Mouse (Mus musculus) forebrain, embryonic 15.5 days (tissue): ENCODE measurements around the gene Smyd3. TPM values are rescaled to one million over a fixed set of nuclear protein-coding genes. Genes with fewer than 3 reads are reported as not detected.

Experiments used
- ATAC-seq: fragments of 200-750 bp; cut with Nextera tagmentation; replicated peaks from 2 replicates; pipeline ENCODE4 v1.8.0; 2017; ENCODE audit warnings: mild to moderate bottlenecking, moderate TSS enrichment, moderate library complexity
- H3K27ac ChIP-seq: fragments of 300-500 bp; sonication (generic); replicated peaks from 2 replicates; pipeline ENCODE4 v1.5.1; 2015; ENCODE audit warnings: mild to moderate bottlenecking, inconsistent platforms
- H3K27me3 ChIP-seq: fragments of 300-500 bp; sonication (generic); 2 replicates; pipeline ENCODE4 v1.6.1; 2015; ENCODE audit warnings: inconsistent platforms
- H3K36me3 ChIP-seq: fragments of 300-500 bp; sonication (generic); 2 replicates; pipeline ENCODE4 v1.6.1; 2015; ENCODE audit warnings: mild to moderate bottlenecking, inconsistent platforms
- H3K4me1 ChIP-seq: fragments of 300-500 bp; sonication (generic); 2 replicates; pipeline ENCODE4 v1.6.1; 2015; ENCODE audit warnings: inconsistent platforms
- H3K4me2 ChIP-seq: fragments of 300-500 bp; sonication (generic); replicated peaks from 2 replicates; pipeline ENCODE4 v1.6.1; 2015; ENCODE audit warnings: mild to moderate bottlenecking, inconsistent platforms
- H3K4me3 ChIP-seq: fragments of 300-500 bp; sonication (generic); 2 replicates; pipeline ENCODE4 v1.5.1; 2015; ENCODE audit warnings: mild to moderate bottlenecking, inconsistent platforms
- H3K9ac ChIP-seq: fragments of 300-500 bp; sonication (generic); replicated peaks from 2 replicates; pipeline ENCODE4 v1.6.1; 2015; ENCODE audit warnings: mild to moderate bottlenecking, inconsistent platforms
- H3K9me3 ChIP-seq: fragments of 300-500 bp; sonication (generic); 2 replicates; pipeline ENCODE4 v1.6.1; 2016; ENCODE audit warnings: inconsistent platforms
- WGBS: fragments of 180-500 bp; shearing (Covaris S2); methylation state at CpG from one replicate; pipeline ENCODE4 v1.1.7; 2015; ENCODE audit warnings: mixed read lengths; 5-methylcytosine and 5-hydroxymethylcytosine counted together
- polyA plus RNA-seq: library from polyadenylated mRNA; unstranded; fragments of >200 nt; fragmentation: Nextera tagmentation; extraction: Ambion mirVana; gene quantifications from 2 replicates; pipeline ENCODE4 v1.2.1, GENCODE M21; 2015

Gene Smyd3
- 23.9 and 25.8 TPM in 2 replicates for polyA plus RNA-seq

- Histone ChIP-seq H3K9ac (peak within 1 kb of the TSS; percentile 66), H3K4me3 (peak within 1 kb of the TSS; percentile 81), H3K4me1 (peaks cover 9% of the 10 kb centered on the region; the same call in 1 of the 2 replicates), H3K9me3 (no peaks in the 10 kb centered on the region), H3K4me2 (peak within 1 kb of the TSS; percentile 94), H3K27me3 (no peaks in the 10 kb centered on the region), H3K36me3 (no peaks in the 10 kb centered on the region), H3K27ac (no peak within 1 kb of the TSS; the same call in 1 of the 2 replicates)
- ATAC-seq: peak; percentile 91
- WGBS: 6% methylated on average over 39 of the region's 39 CpGs
Measured at GRCm38 (mm10) chr1:179517713-179518465, at the start of gene Smyd3. TSS of gene Smyd3 (minus strand) at chr1:179518041.

GRCm38 (mm10) chr1:179567558-179567957 is 49.7 kb upstream of the Smyd3 start:
- Histone ChIP-seq H3K4me1 (peaks cover 8% of the 10 kb centered on the region), H3K4me2 (no peak overlapping the region), H3K9me3 (no peaks in the 10 kb centered on the region), H3K36me3 (no peaks in the 10 kb centered on the region), H3K9ac (no peak overlapping the region), H3K27ac (no peak overlapping the region), H3K27me3 (no peaks in the 10 kb centered on the region), H3K4me3 (no peak overlapping the region)
- WGBS: 71% methylated on average over 7 of the region's 7 CpGs
- ATAC-seq: no peak

DNA sequence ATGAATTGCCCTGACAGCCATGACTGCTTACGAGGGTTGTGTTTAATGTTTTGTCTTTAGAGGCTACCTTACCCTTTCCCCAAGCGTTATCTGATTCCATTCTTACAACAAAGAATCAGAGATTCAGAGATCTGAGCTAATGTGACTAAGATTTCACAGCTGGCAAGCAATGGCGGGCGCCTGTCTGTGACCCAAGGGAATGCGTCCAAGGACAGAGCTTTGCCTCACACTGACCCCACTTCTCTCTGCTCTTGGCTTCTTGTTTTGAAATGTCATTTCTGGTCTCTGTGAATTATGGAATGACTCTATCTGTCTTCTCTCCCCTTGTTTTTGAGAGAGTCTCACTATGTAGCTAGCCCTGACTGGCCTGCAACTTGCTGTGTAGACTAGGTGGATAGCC is 46.1 kb upstream of the Smyd3 start:
- Histone ChIP-seq H3K4me2 (no peak overlapping the region), H3K36me3 (no peaks in the 10 kb centered on the region), H3K4me1 (peaks cover 6% of the 10 kb centered on the region), H3K27me3 (no peaks in the 10 kb centered on the region), H3K4me3 (no peak overlapping the region), H3K27ac (no peak overlapping the region), H3K9ac (no peak overlapping the region), H3K9me3 (no peaks in the 10 kb centered on the region)
- no peak for ATAC-seq
- 93% methylated on average over 5 of the region's 5 CpGs for WGBS

DNA sequence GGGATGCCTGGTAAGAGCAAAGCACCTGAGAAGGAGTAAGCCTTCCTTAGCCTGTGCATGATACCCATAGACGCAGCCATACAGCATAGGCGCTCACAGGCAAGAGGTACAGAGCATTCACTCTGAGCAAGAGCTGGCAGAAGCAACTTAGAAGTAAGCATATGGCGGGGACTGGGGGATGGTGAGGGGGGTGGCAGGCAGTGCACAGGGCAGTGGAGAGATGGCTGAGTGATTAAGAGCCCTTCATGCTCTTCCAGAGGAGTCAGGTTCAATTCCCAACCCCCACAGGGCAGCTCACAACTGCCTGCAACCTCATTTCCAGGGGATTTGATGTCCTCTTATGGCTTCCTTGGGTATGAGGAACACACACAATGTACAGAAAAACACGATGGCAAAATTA is 45.4 kb upstream of the Smyd3 start:
- H3K4me1 ChIP-seq: peaks cover 6% of the 10 kb centered on the region
- no peaks in the 10 kb centered on the region for H3K36me3 ChIP-seq
- H3K27ac ChIP-seq: no peak overlapping the region
- WGBS: 81% methylated on average over 4 of the region's 4 CpGs
- no peaks in the 10 kb centered on the region for H3K27me3 ChIP-seq
- H3K9me3 ChIP-seq: no peaks in the 10 kb centered on the region
- H3K9ac ChIP-seq: no peak overlapping the region
- no peak overlapping the region for H3K4me3 ChIP-seq
- ATAC-seq: no peak
- H3K4me2 ChIP-seq: no peak overlapping the region

DNA sequence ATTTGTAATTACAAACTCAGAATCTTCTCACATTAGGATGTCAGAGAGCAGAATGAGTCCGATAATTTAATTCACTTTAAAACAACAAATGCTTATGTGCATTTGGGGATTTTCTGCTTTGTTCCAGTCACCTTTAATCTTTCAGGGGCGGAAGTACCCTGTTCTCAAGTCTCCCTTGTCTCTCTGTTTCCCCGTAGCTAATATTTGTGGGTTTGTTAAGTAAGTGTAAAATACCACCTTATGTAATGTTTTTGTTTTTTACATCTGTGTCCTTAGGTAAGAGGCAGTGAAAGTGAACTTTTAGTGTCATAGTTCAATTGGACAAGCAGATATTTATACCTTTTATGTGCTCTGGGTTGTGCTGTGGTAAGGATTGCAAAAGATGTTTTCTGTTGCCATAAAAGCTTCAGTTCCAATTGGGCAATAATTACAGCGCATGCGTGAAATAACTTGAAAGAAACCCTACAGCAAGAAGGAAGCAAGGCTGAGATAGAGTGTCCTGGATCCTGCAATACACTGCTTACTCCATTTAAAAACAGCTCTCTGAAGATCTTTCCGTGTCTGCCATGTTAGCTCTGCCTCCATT is 43.1 kb upstream of the Smyd3 start:
- H3K27me3 ChIP-seq: no peaks in the 10 kb centered on the region
- no peaks in the 10 kb centered on the region for H3K36me3 ChIP-seq
- H3K9me3 ChIP-seq: no peaks in the 10 kb centered on the region
- no peak overlapping the region for H3K9ac ChIP-seq
- H3K4me1 ChIP-seq: no peaks in the 10 kb centered on the region
- H3K27ac ChIP-seq: no peak overlapping the region
- H3K4me2 ChIP-seq: no peak overlapping the region
- WGBS: 92% methylated on average over 6 of the region's 6 CpGs
- no peak overlapping the region for H3K4me3 ChIP-seq
- no peak for ATAC-seq

DNA sequence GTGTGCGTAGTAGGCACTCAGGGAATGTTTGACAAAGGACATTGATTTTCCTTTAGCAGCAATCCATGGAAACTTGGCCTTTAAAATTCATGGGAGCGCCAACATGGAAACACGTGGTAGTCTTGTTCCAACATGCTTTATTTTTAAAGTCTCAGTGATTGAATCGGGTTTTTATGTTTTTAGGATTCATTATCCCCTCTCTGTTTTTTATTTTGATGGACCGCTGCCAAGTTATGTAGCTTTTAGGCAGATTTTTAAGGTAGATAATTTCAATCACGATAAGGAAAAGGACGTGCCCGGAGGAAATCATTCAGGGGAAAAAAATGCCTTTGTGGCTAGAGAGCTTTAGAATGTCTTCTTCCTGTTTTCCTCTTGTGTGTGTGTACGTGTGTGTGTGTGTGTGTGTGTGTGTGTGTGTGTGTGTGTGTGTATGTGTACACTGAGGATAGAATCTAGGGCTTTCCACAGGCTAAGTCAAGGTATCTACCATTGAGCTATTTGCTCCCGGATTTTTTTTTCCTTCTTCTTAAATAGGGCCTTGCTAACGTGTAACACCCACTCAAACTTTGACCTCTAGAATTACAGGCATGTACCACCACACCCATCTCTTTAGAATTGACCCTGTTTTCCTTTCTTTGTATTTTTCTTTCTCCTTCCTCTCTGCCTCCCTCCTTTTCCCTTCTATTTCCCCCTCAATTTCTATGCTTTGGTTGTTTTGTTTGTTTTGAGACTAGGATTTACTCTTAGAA is 41.8 kb upstream of the Smyd3 start:
- Histone ChIP-seq H3K4me2 (no peak overlapping the region), H3K4me1 (no peaks in the 10 kb centered on the region), H3K27ac (no peak overlapping the region), H3K9me3 (no peaks in the 10 kb centered on the region), H3K4me3 (no peak overlapping the region), H3K36me3 (no peaks in the 10 kb centered on the region), H3K9ac (no peak overlapping the region), H3K27me3 (no peaks in the 10 kb centered on the region)
- WGBS: 76% methylated on average over 11 of the region's 11 CpGs
- no peak for ATAC-seq

DNA sequence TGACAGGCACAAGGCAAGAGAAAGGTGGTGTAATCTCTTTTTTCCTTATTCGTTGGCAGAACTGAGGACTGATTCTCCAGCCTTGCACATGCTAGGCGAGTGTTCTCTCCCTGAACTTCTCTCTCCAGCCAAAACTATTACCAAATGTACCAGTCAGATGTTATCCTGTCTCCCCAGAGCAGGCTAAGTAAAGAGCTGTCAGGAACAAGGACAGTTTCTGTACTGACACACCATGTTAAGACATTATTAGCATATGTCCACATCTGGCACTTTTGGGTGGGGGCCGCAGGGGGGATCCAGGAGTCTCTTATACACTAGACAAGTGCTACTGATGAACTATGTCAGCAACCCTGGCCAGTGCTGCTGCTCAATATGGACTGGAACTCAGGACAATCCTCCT is 39.1 kb upstream of the Smyd3 start:
- Histone ChIP-seq H3K9ac (no peak overlapping the region), H3K27ac (no peak overlapping the region), H3K36me3 (no peaks in the 10 kb centered on the region), H3K4me1 (no peaks in the 10 kb centered on the region), H3K4me2 (no peak overlapping the region), H3K4me3 (no peak overlapping the region), H3K9me3 (no peaks in the 10 kb centered on the region), H3K27me3 (no peaks in the 10 kb centered on the region)
- no peak for ATAC-seq
- 86% methylated on average over 3 of the region's 3 CpGs for WGBS

GRCm38 (mm10) chr1:179553949-179554347 is 36.1 kb upstream of the Smyd3 start:
- WGBS: 90% methylated on average over 4 of the region's 4 CpGs
- Histone ChIP-seq H3K4me3 (no peak overlapping the region), H3K9me3 (no peaks in the 10 kb centered on the region), H3K4me2 (no peak overlapping the region), H3K36me3 (no peaks in the 10 kb centered on the region), H3K27ac (no peak overlapping the region), H3K4me1 (peaks cover 5% of the 10 kb centered on the region), H3K27me3 (no peaks in the 10 kb centered on the region), H3K9ac (no peak overlapping the region)
- no peak for ATAC-seq

GRCm38 (mm10) chr1:179553197-179553948 is 35.5 kb upstream of the Smyd3 start:
- H3K27ac ChIP-seq: no peak overlapping the region
- no peaks in the 10 kb centered on the region for H3K27me3 ChIP-seq
- H3K4me2 ChIP-seq: no peak overlapping the region
- WGBS: 66% methylated on average over 5 of the region's 5 CpGs
- H3K9ac ChIP-seq: no peak overlapping the region
- no peak overlapping the region for H3K4me3 ChIP-seq
- H3K4me1 ChIP-seq: peaks cover 8% of the 10 kb centered on the region
- no peaks in the 10 kb centered on the region for H3K9me3 ChIP-seq
- ATAC-seq: no peak
- H3K36me3 ChIP-seq: no peaks in the 10 kb centered on the region

- H3K9ac ChIP-seq: no peak overlapping the region
- no peak for ATAC-seq
- WGBS: 39% methylated on average over 7 of the region's 7 CpGs
Measured at GRCm38 (mm10) chr1:179552751-179553150, 34.9 kb upstream of the Smyd3 start.

GRCm38 (mm10) chr1:179551921-179552320 is 34.1 kb upstream of the Smyd3 start:
- Histone ChIP-seq H3K4me3 (no peak overlapping the region), H3K9ac (no peak overlapping the region), H3K27me3 (no peaks in the 10 kb centered on the region), H3K4me1 (peaks cover 22% of the 10 kb centered on the region), H3K4me2 (no peak overlapping the region), H3K27ac (no peak overlapping the region), H3K9me3 (no peaks in the 10 kb centered on the region), H3K36me3 (no peaks in the 10 kb centered on the region)
- ATAC-seq: no peak
- WGBS: 89% methylated on average over 4 of the region's 4 CpGs

More at GRCm38 (mm10) chr1:179552751-179553150, 34.9 kb upstream of the Smyd3 start:
- no peak overlapping the region for H3K4me2 ChIP-seq
- peaks cover 14% of the 10 kb centered on the region for H3K4me1 ChIP-seq
- no peak overlapping the region for H3K4me3 ChIP-seq
- no peaks in the 10 kb centered on the region for H3K9me3 ChIP-seq
- no peak overlapping the region for H3K27ac ChIP-seq
- H3K36me3 ChIP-seq: no peaks in the 10 kb centered on the region
- H3K27me3 ChIP-seq: no peaks in the 10 kb centered on the region

DNA sequence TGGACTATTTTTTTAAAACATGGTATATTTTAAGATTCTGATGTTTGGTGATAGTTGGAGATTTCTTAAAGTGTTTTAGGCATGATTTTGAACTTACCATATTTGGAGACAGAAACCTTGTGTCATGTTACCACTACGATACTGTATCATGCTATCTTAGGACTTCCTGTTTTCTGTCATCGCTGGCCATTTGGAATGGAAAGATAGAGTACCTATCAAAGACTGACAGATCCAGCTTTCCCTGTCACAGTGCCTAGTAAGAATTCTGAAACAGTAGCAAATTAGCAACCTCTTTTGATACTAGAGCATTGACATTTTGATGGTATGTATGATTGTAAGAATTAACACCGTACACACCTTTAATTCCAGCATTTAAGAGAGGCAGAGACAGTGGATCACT is 33.5 kb upstream of the Smyd3 start:
- Histone ChIP-seq H3K4me3 (no peak overlapping the region), H3K9me3 (no peaks in the 10 kb centered on the region), H3K27ac (no peak overlapping the region), H3K36me3 (no peaks in the 10 kb centered on the region), H3K4me2 (no peak overlapping the region), H3K9ac (no peak overlapping the region), H3K27me3 (no peaks in the 10 kb centered on the region), H3K4me1 (peaks cover 22% of the 10 kb centered on the region)
- ATAC-seq: no peak
- WGBS: 98% methylated on average over 3 of the region's 3 CpGs
